Mouse (Mus musculus) liver, embryonic 11.5 days (tissue): ENCODE results near the gene Cisd3. TPM values are rescaled to one million over a fixed set of nuclear protein-coding genes. Genes with fewer than 3 reads are reported as not detected.

ENCODE experiments used
- ATAC-seq: fragments of 200-750 bp; cut with Nextera tagmentation; replicated peaks from 2 replicates; pipeline ENCODE4 v1.8.0; 2017; ENCODE audit warnings: moderate number of reproducible peaks, mild to moderate bottlenecking, moderate TSS enrichment, moderate library complexity; ENCODE audit not compliant: low FRiP score
- DNase-seq: peaks from one replicate; pipeline ENCODE4 v3.0.0-alpha.2; 2017; ENCODE audit warnings: low spot score
- H3K27ac ChIP-seq: fragments of 300-500 bp; sonication (generic); 2 replicates; pipeline ENCODE4 v1.5.1; 2014; ENCODE audit warnings: mild to moderate bottlenecking, low read depth, low read length, control low read depth
- H3K27me3 ChIP-seq: fragments of 300-500 bp; sonication (generic); replicated peaks from 2 replicates; pipeline ENCODE4 v1.6.1; 2014; ENCODE audit warnings: low read length, mixed read lengths; ENCODE audit not compliant: control insufficient read depth, insufficient read depth
- H3K36me3 ChIP-seq: fragments of 300-500 bp; sonication (generic); 2 replicates; pipeline ENCODE4 v1.6.1; 2014; ENCODE audit warnings: mild to moderate bottlenecking, low read length, moderate library complexity, mixed read lengths; ENCODE audit not compliant: control insufficient read depth, insufficient read depth
- H3K4me1 ChIP-seq: fragments of 300-500 bp; sonication (generic); replicated peaks from 2 replicates; pipeline ENCODE4 v1.6.1; 2014; ENCODE audit warnings: low read length, mixed read lengths; ENCODE audit not compliant: control insufficient read depth, insufficient read depth
- H3K4me2 ChIP-seq: fragments of 300-500 bp; sonication (generic); 2 replicates; pipeline ENCODE4 v1.6.1; 2014; ENCODE audit warnings: mild to moderate bottlenecking, control low read depth, moderate library complexity
- H3K4me3 ChIP-seq: fragments of 300-500 bp; sonication (generic); 2 replicates; pipeline ENCODE4 v1.5.1; 2014; ENCODE audit warnings: low read depth, low read length, control low read depth
- H3K9ac ChIP-seq: fragments of 300-500 bp; sonication (generic); 2 replicates; pipeline ENCODE4 v1.6.1; 2014; ENCODE audit warnings: low read depth, low read length, control low read depth
- H3K9me3 ChIP-seq: fragments of 300-500 bp; sonication (generic); 2 replicates; pipeline ENCODE4 v1.6.1; 2016; ENCODE audit warnings: low read length, inconsistent platforms, mixed read lengths; ENCODE audit not compliant: control insufficient read depth
- WGBS: fragments of 180-500 bp; shearing (Covaris S2); extraction: QIAGEN DNeasy Blood & Tissue Kit; methylation state at CpG from one replicate; pipeline ENCODE4 v1.1.7; 2014; 5-methylcytosine and 5-hydroxymethylcytosine counted together
- polyA plus RNA-seq: library from polyadenylated mRNA; unstranded; fragments of >200 nt; fragmentation: Nextera tagmentation; extraction: Ambion mirVana; gene quantifications from 2 replicates; pipeline ENCODE4 v1.2.1, GENCODE M21; 2014

The Cisd3 gene
- polyA plus RNA-seq, 1 experiment from 2014 or later, result 21.9 TPM

- Histone ChIP-seq H3K4me2 (peak overlapping the region; percentile 67; the same call in 1 of the 2 replicates), H3K27me3 (no peaks in the 10 kb centered on the region), H3K9ac (no peak overlapping the region)
These were observed 1.4 kb downstream of the Cisd3 start for GRCm38 (mm10) chr11:97687061-97687460.

DNA sequence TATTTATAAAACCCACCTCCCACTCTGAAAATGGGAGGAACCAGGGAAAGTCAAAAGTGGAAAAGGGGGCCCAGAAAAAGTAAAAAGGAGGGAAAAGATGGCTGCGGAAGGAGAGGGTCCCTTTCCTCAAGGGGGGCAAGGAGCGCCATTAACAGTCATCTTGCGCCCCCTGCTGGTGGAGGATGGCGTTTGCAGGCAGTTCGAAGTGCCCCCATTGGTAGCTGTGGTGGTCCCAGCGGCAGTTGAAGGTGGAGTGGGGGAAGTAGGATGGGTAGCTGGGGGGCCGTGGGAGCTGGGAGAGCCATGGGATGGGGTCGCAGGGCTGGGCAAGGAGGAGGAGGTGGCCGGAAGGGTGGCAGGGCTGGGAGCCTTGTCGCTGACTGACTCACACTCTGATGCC, 4.2 kb downstream of the Cisd3 start:
- peak; percentile 67 for DNase-seq
- H3K36me3 ChIP-seq, result peaks cover 13% of the 10 kb centered on the region
- H3K4me1 ChIP-seq, result peaks cover 11% of the 10 kb centered on the region
- H3K27me3 ChIP-seq, result no peaks in the 10 kb centered on the region
- H3K27ac ChIP-seq, result no peak overlapping the region
- no peaks in the 10 kb centered on the region for H3K9me3 ChIP-seq
- ATAC-seq, result no peak
- H3K4me3 ChIP-seq, result no peak overlapping the region
- H3K9ac ChIP-seq, result no peak overlapping the region
- WGBS, result 29% methylated on average over 10 of the region's 10 CpGs
- no peak overlapping the region for H3K4me2 ChIP-seq

More at GRCm38 (mm10) chr11:97687061-97687460, 1.4 kb downstream of the Cisd3 start:
- ATAC-seq, result no peak
- Histone ChIP-seq H3K4me3 (no peak overlapping the region), H3K36me3 (peaks cover 13% of the 10 kb centered on the region), H3K9me3 (no peaks in the 10 kb centered on the region), H3K27ac (no peak overlapping the region), H3K4me1 (peaks cover 11% of the 10 kb centered on the region; the same call in 1 of the 2 replicates)
- DNase-seq, result no peak
- WGBS, result 81% methylated on average over 3 of the region's 3 CpGs

DNA sequence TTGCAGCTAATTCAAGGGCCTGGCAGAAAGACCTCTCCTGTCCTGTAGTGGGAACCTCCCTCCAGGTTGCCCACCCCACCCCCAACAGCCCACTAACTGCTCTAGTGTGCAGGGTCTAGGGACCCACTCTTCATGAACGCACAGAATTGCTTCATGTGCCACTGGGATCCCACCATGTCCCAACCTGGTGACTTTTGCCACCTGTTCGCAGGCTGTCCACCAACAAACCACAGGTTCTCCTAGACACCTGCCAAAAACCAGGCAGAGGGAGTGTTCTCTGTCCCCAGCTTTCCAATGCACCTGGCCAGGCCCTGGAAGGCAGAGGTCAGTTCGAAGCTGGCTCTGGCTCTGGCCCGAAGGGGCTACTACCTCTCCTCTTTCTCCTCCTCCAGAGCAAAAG, 8.8 kb downstream of the Cisd3 start:
- Histone ChIP-seq H3K9ac (no peak overlapping the region), H3K36me3 (peaks cover 13% of the 10 kb centered on the region), H3K4me1 (peaks cover 20% of the 10 kb centered on the region), H3K27ac (no peak overlapping the region), H3K9me3 (no peaks in the 10 kb centered on the region), H3K4me3 (no peak overlapping the region), H3K27me3 (no peaks in the 10 kb centered on the region), H3K4me2 (no peak overlapping the region)
- ATAC-seq (no peak), DNase-seq (no peak)
- 88% methylated on average over 4 of the region's 4 CpGs for WGBS

GRCm38 (mm10) chr11:97694921-97695711, 9.5 kb downstream of the Cisd3 start:
- H3K9ac ChIP-seq, result no peak overlapping the region

GRCm38 (mm10) chr11:97695712-97696401, 10.2 kb downstream of the Cisd3 start:
- peaks cover 10% of the 10 kb centered on the region for H3K27me3 ChIP-seq
- no peaks in the 10 kb centered on the region for H3K9me3 ChIP-seq
- H3K4me2 ChIP-seq, result no peak overlapping the region
- 73% methylated on average over 9 of the region's 9 CpGs for WGBS
- H3K4me3 ChIP-seq, result no peak overlapping the region
- no peak overlapping the region for H3K9ac ChIP-seq
- peaks cover 8% of the 10 kb centered on the region; the same call in 1 of the 2 replicates for H3K36me3 ChIP-seq
- H3K27ac ChIP-seq, result no peak overlapping the region
- DNase-seq (no peak), ATAC-seq (no peak)
- peaks cover 26% of the 10 kb centered on the region for H3K4me1 ChIP-seq

More at GRCm38 (mm10) chr11:97694921-97695711, 9.5 kb downstream of the Cisd3 start:
- Histone ChIP-seq H3K27ac (no peak overlapping the region), H3K4me2 (no peak overlapping the region), H3K4me3 (no peak overlapping the region), H3K4me1 (peaks cover 20% of the 10 kb centered on the region), H3K27me3 (peaks cover 3% of the 10 kb centered on the region; the same call in 1 of the 2 replicates), H3K9me3 (no peaks in the 10 kb centered on the region), H3K36me3 (peaks cover 11% of the 10 kb centered on the region)
- ATAC-seq (no peak), DNase-seq (no peak)
- 82% methylated on average over 17 of the region's 17 CpGs for WGBS

DNA sequence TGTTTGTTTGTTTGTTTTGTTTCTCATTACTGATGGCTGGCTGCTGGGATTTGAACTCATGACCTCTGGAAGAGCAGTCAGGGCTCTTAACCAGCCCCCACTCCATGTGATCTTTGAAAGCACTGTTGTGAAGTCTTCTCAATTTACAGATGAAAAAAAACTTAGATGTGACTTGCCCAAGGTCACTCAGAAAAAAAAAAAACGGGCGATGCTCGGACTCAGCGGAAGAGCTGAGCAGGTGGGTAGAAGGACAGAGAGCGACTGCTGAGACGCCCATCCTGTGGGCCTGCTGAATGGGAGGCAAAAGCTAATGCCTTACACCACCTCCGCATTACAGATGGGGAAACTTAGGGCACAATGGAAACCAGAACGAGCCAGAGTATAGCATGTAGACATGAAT, 11.0 kb downstream of the Cisd3 start:
- Histone ChIP-seq H3K9me3 (no peaks in the 10 kb centered on the region), H3K36me3 (peaks cover under 1% of the 10 kb centered on the region; the same call in 1 of the 2 replicates), H3K27me3 (peaks cover 19% of the 10 kb centered on the region), H3K4me1 (peaks cover 34% of the 10 kb centered on the region), H3K9ac (no peak overlapping the region), H3K4me3 (no peak overlapping the region), H3K4me2 (no peak overlapping the region), H3K27ac (no peak overlapping the region)
- no peak for ATAC-seq
- no peak for DNase-seq
- 73% methylated on average over 8 of the region's 8 CpGs for WGBS

GRCm38 (mm10) chr11:97697199-97697890, 11.7 kb downstream of the Cisd3 start:
- Histone ChIP-seq H3K9me3 (no peaks in the 10 kb centered on the region), H3K4me3 (peak overlapping the region; percentile 69), H3K4me2 (peak overlapping the region; percentile 93), H3K36me3 (no peaks in the 10 kb centered on the region), H3K4me1 (peaks cover 38% of the 10 kb centered on the region), H3K27ac (no peak overlapping the region; the same call in 1 of the 2 replicates), H3K27me3 (peaks cover 19% of the 10 kb centered on the region), H3K9ac (peak overlapping the region; percentile 77; the same call in 1 of the 2 replicates)
- WGBS, result 54% methylated on average over 11 of the region's 11 CpGs
- ATAC-seq, result no peak
- DNase-seq, result no peak

DNA sequence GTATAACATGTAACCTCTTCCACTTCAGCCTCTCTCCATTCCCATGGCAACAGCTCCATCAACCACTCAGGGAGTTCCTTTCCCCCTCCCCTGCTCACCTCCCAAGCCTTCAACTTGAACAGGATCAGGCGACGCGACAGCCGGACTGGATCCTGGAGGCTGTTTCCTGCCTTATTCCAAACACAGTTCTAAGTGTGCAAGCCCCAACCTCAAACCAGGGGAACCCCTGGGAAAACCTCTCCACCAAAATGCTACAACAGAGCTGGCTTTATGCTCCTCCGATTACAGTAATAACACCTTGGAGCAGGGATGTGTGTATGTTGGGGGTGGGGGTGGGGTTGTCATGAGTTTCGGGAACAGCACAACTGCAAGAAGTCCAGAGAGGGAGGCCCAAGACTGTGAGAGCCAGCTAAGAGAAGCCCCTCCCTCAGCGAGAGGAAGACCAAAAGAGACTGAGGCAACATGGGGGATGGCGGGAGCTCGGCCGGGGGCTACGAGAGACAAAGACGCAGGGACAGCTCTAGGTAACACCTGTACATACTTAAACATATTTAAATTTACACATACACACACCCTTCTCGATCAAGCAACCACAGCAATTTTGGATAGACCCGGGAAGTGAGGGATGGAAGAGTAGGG, 12.4 kb downstream of the Cisd3 start:
- DNase-seq, result no peak
- ATAC-seq, result no peak
- peaks cover 38% of the 10 kb centered on the region for H3K4me1 ChIP-seq
- peak overlapping the region; percentile 69 for H3K4me3 ChIP-seq
- peak overlapping the region; percentile 84 for H3K27ac ChIP-seq
- peak overlapping the region; percentile 77 for H3K9ac ChIP-seq
- WGBS, result 20% methylated on average over 14 of the region's 14 CpGs
- no peaks in the 10 kb centered on the region for H3K9me3 ChIP-seq
- no peaks in the 10 kb centered on the region for H3K36me3 ChIP-seq
- H3K27me3 ChIP-seq, result peaks cover 19% of the 10 kb centered on the region
- peak overlapping the region; percentile 93 for H3K4me2 ChIP-seq
